Mouse (Mus musculus) midbrain, postnatal 0 days (tissue): ENCODE measurements around the gene Wnt7a. TPM values are rescaled to one million over a fixed set of nuclear protein-coding genes. Genes with fewer than 3 reads are reported as not detected.

ENCODE experiments used
- ATAC-seq: fragments of 200-750 bp; cut with Nextera tagmentation; 2 replicates; pipeline ENCODE4 v1.8.0; 2017; ENCODE audit warnings: moderate number of reproducible peaks, mild to moderate bottlenecking, moderate TSS enrichment, moderate library complexity; ENCODE audit not compliant: low FRiP score
- DNase-seq: peaks from one replicate; pipeline ENCODE4 v3.0.0-alpha.2; 2015; ENCODE audit warnings: low spot score
- H3K27ac ChIP-seq: fragments of 300-500 bp; sonication (generic); 2 replicates; pipeline ENCODE4 v1.5.1; 2014; ENCODE audit warnings: low read depth, mild to moderate bottlenecking, low read length, mixed read lengths
- H3K27me3 ChIP-seq: fragments of 300-500 bp; sonication (generic); 2 replicates; pipeline ENCODE4 v1.6.1; 2014; ENCODE audit warnings: low read length, control low read depth, mixed read lengths; ENCODE audit not compliant: insufficient read depth
- H3K36me3 ChIP-seq: fragments of 300-500 bp; sonication (generic); 2 replicates; pipeline ENCODE4 v1.6.1; 2014; ENCODE audit warnings: low read length, control low read depth, mixed read lengths; ENCODE audit not compliant: insufficient read depth
- H3K4me1 ChIP-seq: fragments of 300-500 bp; sonication (generic); 2 replicates; pipeline ENCODE4 v1.6.1; 2014; ENCODE audit warnings: mild to moderate bottlenecking, control low read depth, antibody characterized with exemption, low read length, mixed read lengths; ENCODE audit not compliant: insufficient read depth
- H3K4me2 ChIP-seq: fragments of 300-500 bp; sonication (generic); 2 replicates; pipeline ENCODE4 v1.6.1; 2014; ENCODE audit warnings: low read depth, mild to moderate bottlenecking, low read length, mixed read lengths; ENCODE audit not compliant: poor library complexity, severe bottlenecking
- H3K4me3 ChIP-seq: fragments of 300-500 bp; sonication (generic); 2 replicates; pipeline ENCODE4 v1.5.1; 2014; ENCODE audit warnings: low read depth, mild to moderate bottlenecking, low read length, moderate library complexity
- H3K9ac ChIP-seq: fragments of 300-500 bp; sonication (generic); replicated peaks from 2 replicates; pipeline ENCODE4 v1.6.1; 2014; ENCODE audit warnings: mild to moderate bottlenecking, low read length, moderate library complexity, mixed read lengths; ENCODE audit not compliant: poor library complexity, severe bottlenecking
- H3K9me3 ChIP-seq: fragments of 300-500 bp; sonication (generic); 2 replicates; pipeline ENCODE4 v1.6.1; 2016; ENCODE audit warnings: low read length, control low read depth
- CTCF ChIP-seq: IDR thresholded peaks from 2 replicates; pipeline ENCODE4 v1.5.1; 2016; ENCODE audit warnings: antibody characterized with exemption, mild to moderate bottlenecking
- WGBS: fragments of 180-500 bp; shearing (Covaris S2); extraction: QIAGEN DNeasy Blood & Tissue Kit; methylation state at CpG from one replicate; pipeline ENCODE4 v1.1.7; 2014; 5-methylcytosine and 5-hydroxymethylcytosine counted together
- polyA plus RNA-seq: library from polyadenylated mRNA; unstranded; fragments of >200 nt; fragmentation: Nextera tagmentation; extraction: Ambion mirVana; gene quantifications from 2 replicates; pipeline ENCODE4 v1.2.1, GENCODE M21; 2015
- total RNA-seq: library from RNA; depleted of rRNA; stranded (reverse); fragments of >200 nt; gene quantifications from 2 replicates; pipeline ENCODE4 v1.2.3, GENCODE M21; 2014

Wnt7a gene
- total and polyA plus RNA-seq, 2 experiments from 2014 or later, result 6.4 to 12.9 TPM

- peaks cover 4% of the 10 kb centered on the region for H3K36me3 ChIP-seq
- 96% methylated on average over 1 of the region's 1 CpGs for WGBS
- DNase-seq, result no peak
- H3K4me1 ChIP-seq, result no peaks in the 10 kb centered on the region
- H3K27me3 ChIP-seq, result no peaks in the 10 kb centered on the region
- H3K9ac ChIP-seq, result no peak overlapping the region
- H3K4me3 ChIP-seq, result no peak overlapping the region
- H3K9me3 ChIP-seq, result no peaks in the 10 kb centered on the region
- TF ChIP-seq CTCF, result no peak
- no peak for ATAC-seq
- no peak overlapping the region for H3K27ac ChIP-seq
- no peak overlapping the region for H3K4me2 ChIP-seq
Measured at GRCm38 (mm10) chr6:91366781-91367180, 44.4 kb downstream of the Wnt7a start.

- no peak overlapping the region for H3K4me3 ChIP-seq
- H3K27me3 ChIP-seq, result no peaks in the 10 kb centered on the region
- peaks cover 4% of the 10 kb centered on the region for H3K36me3 ChIP-seq
- H3K4me2 ChIP-seq, result no peak overlapping the region
- no peak overlapping the region for H3K9ac ChIP-seq
- H3K4me1 ChIP-seq, result no peaks in the 10 kb centered on the region
- H3K9me3 ChIP-seq, result no peaks in the 10 kb centered on the region
- H3K27ac ChIP-seq, result no peak overlapping the region
- TF ChIP-seq CTCF, result no peak
- no peak for ATAC-seq
- 75% methylated on average over 14 of the region's 14 CpGs for WGBS
- no peak for DNase-seq
Measured at GRCm38 (mm10) chr6:91365480-91365879, 45.7 kb downstream of the Wnt7a start.

- ATAC-seq, result no peak
- no peak for DNase-seq
- Histone ChIP-seq H3K36me3 (peaks cover 4% of the 10 kb centered on the region), H3K27me3 (no peaks in the 10 kb centered on the region), H3K4me1 (no peaks in the 10 kb centered on the region), H3K9me3 (no peaks in the 10 kb centered on the region), H3K4me2 (no peak overlapping the region), H3K4me3 (no peak overlapping the region), H3K27ac (no peak overlapping the region), H3K9ac (no peak overlapping the region)
- WGBS, result 88% methylated on average over 2 of the region's 2 CpGs
- TF ChIP-seq CTCF, result no peak
Measured at GRCm38 (mm10) chr6:91362756-91363155, 48.4 kb downstream of the Wnt7a start.

GRCm38 (mm10) chr6:91360998-91361397 is 50.2 kb downstream of the Wnt7a start:
- no peak for TF ChIP-seq CTCF
- no peaks in the 10 kb centered on the region for H3K4me1 ChIP-seq
- no peaks in the 10 kb centered on the region for H3K9me3 ChIP-seq
- H3K27ac ChIP-seq, result no peak overlapping the region
- H3K36me3 ChIP-seq, result peaks cover 4% of the 10 kb centered on the region
- no peak overlapping the region for H3K4me3 ChIP-seq
- H3K4me2 ChIP-seq, result no peak overlapping the region
- WGBS, result 28% methylated on average over 6 of the region's 6 CpGs
- DNase-seq (peak; percentile 84), ATAC-seq (peak; percentile 68)
- no peaks in the 10 kb centered on the region for H3K27me3 ChIP-seq
- no peak overlapping the region for H3K9ac ChIP-seq

GRCm38 (mm10) chr6:91360371-91360690 is 50.8 kb downstream of the Wnt7a start:
- 92% methylated on average over 4 of the region's 4 CpGs for WGBS
- TF ChIP-seq CTCF, result no peak
- no peak for ATAC-seq
- H3K27ac ChIP-seq, result no peak overlapping the region
- DNase-seq, result no peak
- H3K4me3 ChIP-seq, result no peak overlapping the region
- no peaks in the 10 kb centered on the region; the same call in 1 of the 2 replicates for H3K36me3 ChIP-seq
- H3K4me1 ChIP-seq, result no peaks in the 10 kb centered on the region
- no peak overlapping the region for H3K9ac ChIP-seq
- no peaks in the 10 kb centered on the region for H3K9me3 ChIP-seq
- H3K27me3 ChIP-seq, result no peaks in the 10 kb centered on the region
- H3K4me2 ChIP-seq, result no peak overlapping the region

GRCm38 (mm10) chr6:91359672-91360370 is 51.3 kb downstream of the Wnt7a start:
- Histone ChIP-seq H3K36me3 (no peaks in the 10 kb centered on the region; the same call in 1 of the 2 replicates), H3K4me2 (no peak overlapping the region), H3K27me3 (no peaks in the 10 kb centered on the region), H3K9ac (no peak overlapping the region), H3K4me3 (no peak overlapping the region), H3K27ac (no peak overlapping the region), H3K4me1 (no peaks in the 10 kb centered on the region), H3K9me3 (no peaks in the 10 kb centered on the region)
- ATAC-seq, result no peak
- 88% methylated on average over 7 of the region's 7 CpGs for WGBS
- TF ChIP-seq CTCF, result no peak
- DNase-seq, result peak; percentile 74
